Mouse (Mus musculus): ENCODE measurements around the gene Chst11.

The Chst11 gene

DNA sequence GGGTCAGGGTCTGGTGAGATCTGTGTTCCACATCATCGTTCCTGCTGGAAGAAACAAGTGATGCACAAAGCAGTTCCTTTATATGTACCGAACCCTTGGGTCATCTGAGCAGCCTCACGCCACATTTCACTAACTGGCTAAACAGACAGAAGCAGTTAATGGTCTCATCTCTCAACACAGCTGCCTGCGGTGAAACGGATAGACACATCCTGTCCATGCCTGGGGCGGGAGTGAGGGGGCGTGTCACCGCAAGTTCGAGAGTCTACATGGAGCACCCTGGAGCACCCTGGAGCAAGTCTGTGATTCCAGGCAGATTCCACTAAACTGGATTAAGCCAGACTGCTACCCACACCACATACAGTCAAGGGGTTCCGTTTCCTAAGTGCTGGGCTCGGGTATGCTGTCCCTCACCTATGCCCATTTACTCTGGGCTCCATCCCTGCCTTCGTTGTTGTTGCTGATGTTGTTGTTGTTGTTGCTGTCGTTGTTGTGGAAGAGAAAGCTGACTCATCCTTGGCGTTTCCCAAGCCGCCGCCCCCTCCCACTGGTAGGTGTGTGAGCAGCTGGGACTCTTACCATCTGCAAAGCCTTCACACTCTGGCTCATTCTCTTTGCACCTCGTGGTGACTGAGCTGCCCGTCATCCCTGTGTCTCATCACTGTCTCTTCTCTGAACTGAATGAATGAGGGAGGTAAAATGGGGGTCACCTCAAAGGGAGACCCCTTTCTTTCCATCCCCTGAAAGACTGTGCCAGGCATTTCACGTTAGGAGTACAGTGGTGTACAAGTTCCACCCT is 86.7 kb downstream of the Chst11 start:
- DNase-seq (ENCODE audit: low read depth in 1 of 2, low spot score in 2 of 2) = no peak

- DNase-seq (ENCODE audit: low read depth in 1 of 2, low spot score in 2 of 2) = no peak
Measured at GRCm38 (mm10) chr10:83073119-83073518, 87.8 kb downstream of the Chst11 start.

- no peak for DNase-seq (ENCODE audit: low read depth in 1 of 2, low spot score in 2 of 2)
Measured at GRCm38 (mm10) chr10:83076816-83077215, 91.5 kb downstream of the Chst11 start.

DNA sequence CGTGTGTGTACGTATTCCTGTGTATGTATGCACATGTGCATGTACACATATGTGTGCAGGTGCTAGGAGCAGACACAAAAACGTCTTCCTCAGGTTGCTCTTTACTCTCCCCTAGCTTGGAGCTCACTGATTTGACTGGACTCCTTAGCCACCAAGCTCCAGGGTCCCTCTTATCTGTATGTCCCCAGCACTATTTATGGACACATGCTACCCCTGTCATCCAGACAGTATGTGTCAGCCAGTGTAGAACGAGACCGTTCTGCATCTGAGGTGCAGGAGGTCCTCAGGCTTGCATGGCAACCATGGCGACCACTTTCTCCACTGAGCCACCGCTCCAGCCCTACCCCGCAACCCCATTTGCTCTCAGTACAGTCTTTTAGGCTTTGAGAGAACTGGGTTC is 93.4 kb downstream of the Chst11 start:
- DNase-seq (ENCODE audit: low read depth in 1 of 2, low spot score in 2 of 2) = no peak

GRCm38 (mm10) chr10:83079755-83080154 is 94.5 kb downstream of the Chst11 start:
- no peak for DNase-seq (ENCODE audit: low read depth in 1 of 2, low spot score in 2 of 2)

- no peak for DNase-seq (ENCODE audit: low read depth in 1 of 2, low spot score in 2 of 2)
Measured at GRCm38 (mm10) chr10:83080275-83080741, 95.0 kb downstream of the Chst11 start.

DNA sequence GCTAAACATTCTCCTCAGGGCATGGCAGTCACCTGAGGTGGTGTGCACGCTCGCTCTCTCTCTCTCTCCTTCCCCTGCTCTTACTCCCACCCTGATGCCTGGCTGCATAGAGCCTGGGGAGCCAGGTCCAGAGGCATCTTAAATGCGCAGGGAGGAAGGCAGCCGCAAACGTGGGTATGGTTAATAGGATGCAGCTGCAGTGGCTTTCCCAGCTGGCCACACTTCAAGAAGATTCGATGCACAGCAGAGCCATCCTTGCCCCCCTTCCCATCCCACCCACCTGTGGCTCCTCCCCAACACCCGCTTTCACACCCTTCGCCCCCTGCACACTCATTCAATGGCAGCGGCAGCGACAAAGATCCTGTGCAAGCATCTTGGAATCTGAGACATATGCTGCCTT is 95.6 kb downstream of the Chst11 start:
- DNase-seq (ENCODE audit: low read depth in 1 of 2, low spot score in 2 of 2) = no peak

- DNase-seq (ENCODE audit: low read depth in 1 of 2, low spot score in 2 of 2) = no peak
Measured at GRCm38 (mm10) chr10:83083946-83084345, 98.6 kb downstream of the Chst11 start.

- DNase-seq (ENCODE audit: low read depth in 1 of 2, low spot score in 2 of 2) = no peak
Measured at GRCm38 (mm10) chr10:83088318-83088717, 103.0 kb downstream of the Chst11 start.

GRCm38 (mm10) chr10:83088826-83089225 is 103.5 kb downstream of the Chst11 start:
- no peak for DNase-seq (ENCODE audit: low read depth in 1 of 2, low spot score in 2 of 2)

DNA sequence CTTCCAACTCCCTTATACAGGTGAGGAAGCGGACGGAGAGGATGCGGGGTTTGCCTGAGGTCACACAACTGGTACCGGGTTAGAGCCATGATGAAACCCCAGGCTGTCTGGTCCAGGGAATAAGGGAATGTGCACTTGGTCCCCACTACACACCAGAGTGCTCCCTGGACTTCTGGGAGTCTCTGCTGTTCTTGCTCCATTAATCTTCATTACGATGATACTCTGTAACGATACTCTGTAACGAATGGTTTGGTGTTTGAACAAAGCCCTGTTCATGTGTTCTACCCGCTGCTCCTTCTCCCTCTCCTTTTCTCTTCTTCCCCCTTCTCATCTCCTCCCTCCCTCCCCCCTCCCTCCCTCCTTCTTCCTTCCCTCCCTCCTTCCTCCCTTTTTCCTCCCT is 104.9 kb downstream of the Chst11 start:
- no peak for DNase-seq (ENCODE audit: low read depth in 1 of 2, low spot score in 2 of 2)

DNA sequence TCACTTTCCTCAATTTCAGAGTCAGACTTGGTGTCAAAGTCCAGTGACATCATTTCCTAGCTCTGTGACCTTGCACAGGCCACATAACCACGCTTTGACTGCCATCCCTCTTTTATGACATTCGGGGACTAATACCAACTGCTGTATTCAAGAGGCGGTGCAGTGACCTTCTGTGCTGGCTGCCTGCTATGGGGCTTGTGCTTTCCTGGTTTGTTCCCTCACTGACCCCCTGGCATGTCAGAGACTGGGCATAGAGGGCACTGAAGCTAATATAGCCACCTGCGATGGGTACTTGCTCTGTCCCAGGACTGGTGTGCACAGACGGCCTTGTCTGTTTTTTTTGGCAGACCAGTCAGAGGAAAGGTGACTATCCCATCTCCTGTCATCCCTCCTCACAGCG is 108.4 kb downstream of the Chst11 start:
- DNase-seq (ENCODE audit: low read depth in 1 of 2, low spot score in 2 of 2) = no peak

- DNase-seq (ENCODE audit: low read depth in 1 of 2, low spot score in 2 of 2) = no peak
Measured at GRCm38 (mm10) chr10:83094248-83094647, 109.0 kb downstream of the Chst11 start.

GRCm38 (mm10) chr10:83094821-83095725 is 109.8 kb downstream of the Chst11 start:
- peak in 1 of 2 experiments; percentile 16 for DNase-seq (ENCODE audit: low read depth in 1 of 2, low spot score in 2 of 2)

GRCm38 (mm10) chr10:83096257-83096656 is 111.0 kb downstream of the Chst11 start:
- DNase-seq (ENCODE audit: low read depth in 1 of 2, low spot score in 2 of 2) = no peak

DNA sequence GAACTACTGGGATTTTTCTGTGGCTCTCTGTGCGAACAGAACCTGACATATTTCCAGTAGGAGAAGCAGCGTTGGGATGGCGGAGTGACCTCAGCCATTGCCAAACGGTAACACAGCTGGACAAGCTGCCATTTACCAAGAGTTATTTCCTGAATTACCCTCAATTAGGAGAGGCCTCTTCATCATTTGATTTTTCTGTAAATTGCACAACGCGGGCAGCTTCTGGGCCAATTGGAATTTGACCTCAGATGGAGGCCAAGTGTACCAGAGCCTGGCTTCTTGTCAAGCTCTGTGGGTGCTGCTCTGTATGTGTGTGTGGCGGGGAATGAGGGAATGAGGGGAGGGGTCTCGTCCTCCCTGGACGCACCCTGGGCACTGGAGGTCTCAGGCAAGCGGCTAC is 113.6 kb downstream of the Chst11 start:
- DNase-seq (ENCODE audit: low read depth in 1 of 2, low spot score in 2 of 2) = no peak

DNA sequence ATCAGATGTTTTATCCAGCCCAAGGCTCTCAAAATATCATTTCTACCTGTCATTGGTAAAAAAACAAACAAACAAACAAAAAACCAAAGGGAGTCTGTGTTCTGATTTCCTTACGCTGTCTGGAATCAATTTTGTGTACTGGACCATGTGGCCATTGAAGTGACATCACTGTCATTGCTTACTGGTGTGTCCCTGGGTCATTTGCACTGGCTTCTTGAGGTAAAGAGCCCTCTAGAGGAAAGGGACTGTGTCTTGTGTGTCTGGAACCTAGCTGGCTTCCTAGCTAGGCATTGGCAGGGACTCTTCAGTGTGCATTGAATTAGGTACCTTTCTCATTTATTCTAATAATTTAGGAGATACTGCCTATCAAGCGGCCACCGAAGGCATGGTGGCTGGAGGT is 114.4 kb downstream of the Chst11 start:
- no peak for DNase-seq (ENCODE audit: low read depth in 1 of 2, low spot score in 2 of 2)

DNA sequence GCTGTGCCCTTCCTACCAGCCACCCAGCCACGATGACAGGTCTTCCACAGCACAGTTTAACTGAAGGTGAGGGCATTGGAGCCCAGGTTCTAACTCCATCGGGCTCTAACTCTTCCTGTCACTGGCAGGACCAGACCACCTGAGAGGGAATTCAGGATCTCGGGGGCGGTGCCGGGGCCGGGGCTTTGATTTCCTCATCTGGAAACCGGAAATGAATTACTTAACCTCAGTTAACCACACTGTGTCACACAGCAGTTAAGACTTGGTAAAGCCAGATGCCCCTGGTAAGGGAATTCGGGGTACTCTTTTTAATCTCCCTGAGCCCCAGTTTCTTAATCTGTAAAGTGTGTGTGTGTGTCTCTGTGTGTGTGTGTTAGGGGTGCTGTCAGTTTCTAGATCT is 115.6 kb downstream of the Chst11 start:
- DNase-seq (ENCODE audit: low read depth in 1 of 2, low spot score in 2 of 2) = no peak

DNA sequence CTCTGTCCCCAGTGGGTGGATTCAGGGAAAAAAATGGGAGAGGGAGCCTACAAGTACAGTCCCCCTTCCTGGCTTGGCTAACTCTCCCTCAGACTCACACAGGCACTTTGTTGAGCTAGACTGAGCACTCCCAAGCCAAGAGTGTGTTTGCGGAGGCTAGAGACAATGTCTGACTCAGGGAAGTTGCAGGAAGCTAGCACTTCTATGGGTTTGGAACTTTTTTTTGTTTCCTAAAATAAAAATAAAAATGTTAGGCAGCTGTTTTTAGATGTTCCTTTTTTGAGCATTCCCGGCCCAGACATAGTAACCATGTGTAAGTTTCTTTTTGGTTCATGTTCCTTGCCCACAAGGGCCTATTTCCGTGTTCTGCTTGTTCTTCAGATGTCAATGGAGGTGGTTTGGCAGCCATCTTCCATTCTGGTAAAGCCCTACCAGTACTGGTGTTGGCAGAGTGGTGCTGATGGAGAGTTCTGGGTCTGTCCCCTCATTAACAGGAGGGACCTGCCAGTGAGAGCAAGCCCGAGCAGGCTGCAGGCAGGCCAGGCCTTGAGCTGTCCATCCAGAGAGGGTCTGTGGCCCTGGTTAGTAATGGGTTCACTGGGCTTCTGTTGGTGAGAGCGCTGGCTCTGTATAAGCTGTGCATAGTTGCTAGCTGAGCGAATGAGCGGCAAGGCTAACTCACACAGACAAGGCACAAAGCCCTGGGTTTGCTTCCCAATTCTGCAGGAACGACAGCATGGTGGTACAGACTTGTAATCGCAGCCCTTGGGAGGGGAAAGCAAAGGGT is 116.3 kb downstream of the Chst11 start:
- DNase-seq (ENCODE audit: low read depth in 1 of 2, low spot score in 2 of 2) = no peak

GRCm38 (mm10) chr10:83102745-83103144 is 117.4 kb downstream of the Chst11 start:
- no peak for DNase-seq (ENCODE audit: low read depth in 1 of 2, low spot score in 2 of 2)

DNA sequence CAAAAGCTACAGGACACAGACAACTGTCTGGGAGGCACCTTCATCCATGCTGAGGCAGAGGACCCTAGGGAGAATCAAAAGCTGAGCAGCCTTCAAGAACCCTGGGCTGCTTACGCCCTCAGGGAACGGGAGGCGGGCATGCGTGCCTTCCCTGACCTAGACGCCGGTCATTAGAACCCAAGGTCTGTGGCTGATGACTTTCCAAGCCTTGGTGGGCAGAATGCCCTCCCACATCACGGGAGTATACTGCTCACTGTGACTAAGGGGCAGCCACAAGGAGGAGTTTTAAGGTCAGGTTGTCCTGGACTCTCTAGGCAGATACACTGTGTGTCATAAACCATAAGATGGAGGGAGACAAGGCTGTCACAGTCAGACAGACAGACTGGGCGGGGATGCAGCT is 118.9 kb downstream of the Chst11 start:
- no peak for DNase-seq (ENCODE audit: low read depth in 1 of 2, low spot score in 2 of 2)

Measured in monocyte, adult 2 months (primary cell).